In the genomic region with DNA sequence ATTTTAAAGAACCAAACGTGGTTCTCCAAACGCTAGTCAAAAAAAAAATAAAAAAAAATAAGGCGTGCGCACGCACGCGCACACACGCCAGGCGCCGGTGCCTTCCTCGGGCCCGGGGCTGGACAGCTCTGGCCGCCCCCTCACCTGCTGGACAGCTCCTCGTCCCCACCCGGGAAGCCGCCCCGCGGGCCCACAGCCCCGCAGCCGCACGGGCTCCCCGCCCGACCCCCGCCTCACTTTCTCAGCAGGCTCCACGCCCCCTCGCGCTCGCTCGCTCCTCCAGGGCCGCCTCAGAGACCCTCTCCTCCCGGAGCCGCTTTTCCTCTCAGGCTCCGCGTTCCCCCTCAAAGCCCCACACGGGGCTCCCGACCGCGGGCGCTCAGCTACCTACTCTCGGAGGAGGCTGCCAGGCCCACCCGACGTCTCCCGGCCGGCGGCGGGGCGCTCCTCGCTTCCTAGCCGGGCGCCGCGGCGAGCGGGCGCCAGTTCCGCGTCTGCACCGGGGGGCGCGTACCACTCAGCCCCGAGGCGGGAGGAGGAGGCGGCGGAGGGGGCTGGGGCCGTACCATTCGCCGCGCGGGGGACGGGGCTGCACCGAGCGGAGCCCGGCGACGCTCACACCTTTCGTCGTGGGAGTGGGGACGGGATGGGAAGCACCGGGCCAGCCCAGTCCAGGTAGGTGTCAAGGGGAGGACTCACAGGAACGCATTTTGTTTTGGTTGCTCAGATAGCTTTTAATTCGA, we compare ENCODE assay signal across 8 mouse cellular contexts. TPM values are rescaled to one million over a fixed set of nuclear protein-coding genes. Genes with fewer than 3 reads are reported as not detected.
DNase-seq lines count a peak whose midpoint lies in the region; ATAC-seq and TF ChIP-seq lines count a peak whose summit lies in the region.

No protein-coding gene starts in this region.

- H3K27ac ChIP-seq in forebrain, postnatal 0 days (ENCODE audit: low read depth, low read length), result peak overlapping the region; percentile 92
- peak overlapping the region; percentile 95 for H3K27ac ChIP-seq in hindbrain, embryonic 13.5 days

- H3K4me2 ChIP-seq in forebrain, postnatal 0 days (ENCODE audit: low read depth), result peak overlapping the region; percentile 88
- H3K4me2 ChIP-seq in hindbrain, embryonic 13.5 days, result peak overlapping the region; percentile 78

- H3K4me3 ChIP-seq in forebrain, postnatal 0 days (ENCODE audit: low read depth, low read length), result peak overlapping the region; percentile 91
- peak overlapping the region; percentile 90 for H3K4me3 ChIP-seq in hindbrain, embryonic 13.5 days
- H3K4me3 ChIP-seq in megakaryocyte, embryonic 14.5 days (replicated peaks), result peak overlapping the region; percentile 97

- DNase-seq in MN1 (ENCODE audit: low spot score), result peak; percentile 87
- DNase-seq in cerebellum, adult 18-20 months, result peak; percentile 91 to 93
- DNase-seq in forebrain, postnatal 0 days, result peak; percentile 95
- peak; percentile 86 to 87 for DNase-seq in left cerebral cortex, postnatal 14 days (ENCODE audit: low spot score in 2 of 2)
- DNase-seq in right cerebral cortex, postnatal 10 days (ENCODE audit: low spot score in 2 of 2), result peak; percentile 91
- no peak for DNase-seq in yolk sac, embryonic 10.5 days (ENCODE audit: low spot score)

- 2% methylated on average over 78 of the region's 81 CpGs for whole genome bisulfite sequencing in forebrain, postnatal 0 days
- WGBS in hindbrain, embryonic 13.5 days, result under 1% methylated on average over 73 of the region's 81 CpGs

- H3K9me3 ChIP-seq in forebrain, postnatal 0 days (ENCODE audit: low read length), result no peaks in the 10 kb centered on the region
- H3K9me3 ChIP-seq in hindbrain, embryonic 13.5 days, result no peaks in the 10 kb centered on the region
- H3K9me3 ChIP-seq in megakaryocyte, embryonic 14.5 days, result no peaks in the 10 kb centered on the region

- no peaks in the 10 kb centered on the region for H3K27me3 ChIP-seq in forebrain, postnatal 0 days (ENCODE audit: insufficient read depth, low read length)
- no peaks in the 10 kb centered on the region for H3K27me3 ChIP-seq in hindbrain, embryonic 13.5 days
- no peaks in the 10 kb centered on the region for H3K27me3 ChIP-seq in megakaryocyte, embryonic 14.5 days (replicated peaks)

- peaks cover 14% of the 10 kb centered on the region for H3K36me3 ChIP-seq in forebrain, postnatal 0 days (ENCODE audit: insufficient read depth)
- peaks cover 12% of the 10 kb centered on the region for H3K36me3 ChIP-seq in hindbrain, embryonic 13.5 days
- H3K36me3 ChIP-seq in megakaryocyte, embryonic 14.5 days (replicated peaks; ENCODE audit: low read length), result peaks cover 48% of the 10 kb centered on the region

- peak overlapping the region; percentile 81 for H3K9ac ChIP-seq in forebrain, postnatal 0 days
- H3K9ac ChIP-seq in hindbrain, embryonic 13.5 days, result peak overlapping the region; percentile 88

- peaks cover 13% of the 10 kb centered on the region for H3K4me1 ChIP-seq in forebrain, postnatal 0 days (ENCODE audit: insufficient read depth)
- peaks cover 36% of the 10 kb centered on the region for H3K4me1 ChIP-seq in hindbrain, embryonic 13.5 days (replicated peaks)
- H3K4me1 ChIP-seq in megakaryocyte, embryonic 14.5 days, result peaks cover 69% of the 10 kb centered on the region

- no peak for TF ChIP-seq CTCF in forebrain, postnatal 0 days (IDR thresholded peaks at IDR 0.05; ENCODE audit: low read depth)

- intact Hi-C loops in left cerebral cortex, postnatal 14 days (cut with DNase I), result loop anchor here (1.0 kb wide), 1 partner anchor 20 kb away; the partner anchor contains the start of genes Acp2 and Nr1h3

- ATAC-seq in forebrain, postnatal 0 days, result peak; percentile 94
- ATAC-seq in hindbrain, embryonic 13.5 days (ENCODE audit: low FRiP score), result peak; percentile 97

RNA-seq across cellular contexts. Expression of gene Madd, which starts 1.1 kb away (rescaled TPM):
- total RNA-seq in forebrain, postnatal 0 days (2014; rRNA removed), result 48.9 and 50.0 TPM in 2 replicates
- 20.4 and 28.5 TPM in 2 replicates for polyA plus RNA-seq in forebrain, postnatal 0 days (2015; fragmentation: Nextera tagmentation; extraction: Ambion mirVana)
- polyA plus RNA-seq in hindbrain, embryonic 13.5 days (2015; fragmentation: Nextera tagmentation; extraction: Ambion mirVana), result 56.7 and 59.2 TPM in 2 replicates
- total RNA-seq in left cerebral cortex, postnatal 14 days (2021), result 100 to 1,000 TPM; 202 to 239 TPM
- polyA plus RNA-seq in megakaryocyte, embryonic 14.5 days (2012; ENCODE audit: insufficient read depth, low replicate concordance), result 8.8 and 14.6 TPM in 2 replicates

RNA-seq across cellular contexts. Expression of gene Nr1h3, which starts 20.1 kb away (rescaled TPM):
- 1.5 and 3.4 TPM in 2 replicates for total RNA-seq in forebrain, postnatal 0 days (2014; rRNA removed)
- polyA plus RNA-seq in forebrain, postnatal 0 days (2015; fragmentation: Nextera tagmentation; extraction: Ambion mirVana), result 1.6 and 1.8 TPM in 2 replicates
- 1.7 and 1.8 TPM in 2 replicates for polyA plus RNA-seq in hindbrain, embryonic 13.5 days (2015; fragmentation: Nextera tagmentation; extraction: Ambion mirVana)
- total RNA-seq in left cerebral cortex, postnatal 14 days (2021), result 1 to 10 TPM; 1.9 to 2.3 TPM
- polyA plus RNA-seq in megakaryocyte, embryonic 14.5 days (2012; ENCODE audit: insufficient read depth, low replicate concordance), result 7.4 TPM in 1 of 2 replicates, not detected in the other

RNA-seq across cellular contexts. Expression of gene Acp2, which starts 20.1 kb away (rescaled TPM):
- total RNA-seq in forebrain, postnatal 0 days (2014; rRNA removed), result 32.9 and 39.4 TPM in 2 replicates
- polyA plus RNA-seq in forebrain, postnatal 0 days (2015; fragmentation: Nextera tagmentation; extraction: Ambion mirVana), result 24.4 and 32.2 TPM in 2 replicates
- 38.0 and 41.3 TPM in 2 replicates for polyA plus RNA-seq in hindbrain, embryonic 13.5 days (2015; fragmentation: Nextera tagmentation; extraction: Ambion mirVana)
- 10 to 100 TPM; 51.0 to 54.8 TPM for total RNA-seq in left cerebral cortex, postnatal 14 days (2021)
- polyA plus RNA-seq in megakaryocyte, embryonic 14.5 days (2012; ENCODE audit: insufficient read depth, low replicate concordance), result 5.2 and 6.5 TPM in 2 replicates

RNA-seq across cellular contexts. Expression of gene Ddb2, which starts 54.2 kb away (rescaled TPM):
- 11.2 and 12.9 TPM in 2 replicates for total RNA-seq in forebrain, postnatal 0 days (2014; rRNA removed)
- 10.0 and 10.2 TPM in 2 replicates for polyA plus RNA-seq in forebrain, postnatal 0 days (2015; fragmentation: Nextera tagmentation; extraction: Ambion mirVana)
- polyA plus RNA-seq in hindbrain, embryonic 13.5 days (2015; fragmentation: Nextera tagmentation; extraction: Ambion mirVana), result 14.1 and 15.2 TPM in 2 replicates
- total RNA-seq in left cerebral cortex, postnatal 14 days (2021), result 10 to 100 TPM; 10.4 to 10.9 TPM
- polyA plus RNA-seq in megakaryocyte, embryonic 14.5 days (2012; ENCODE audit: insufficient read depth, low replicate concordance), result 0.57 TPM in 1 of 2 replicates, not detected in the other
